Mouse (Mus musculus) lung, postnatal 0 days (tissue): Measurements from ENCODE around the gene Slc16a11. TPM values are rescaled to one million over a fixed set of nuclear protein-coding genes. Genes with fewer than 3 reads are reported as not detected.

Source experiments
- ATAC-seq: fragments of 200-750 bp; cut with Nextera tagmentation; 2 replicates; pipeline ENCODE4 v1.8.0; 2017; ENCODE audit warnings: moderate library complexity
- DNase-seq: peaks from one replicate; pipeline ENCODE4 v3.0.0-alpha.2; 2016; ENCODE audit warnings: low spot score
- H3K27ac ChIP-seq: fragments of 300-500 bp; sonication (generic); 2 replicates; pipeline ENCODE4 v1.5.1; 2014; ENCODE audit warnings: antibody characterized with exemption, mild to moderate bottlenecking, low read length, mixed read lengths
- H3K27me3 ChIP-seq: fragments of 300-500 bp; sonication (generic); replicated peaks from 2 replicates; pipeline ENCODE4 v1.6.1; 2014; ENCODE audit warnings: low read length, mixed read lengths; ENCODE audit not compliant: insufficient read depth
- H3K36me3 ChIP-seq: fragments of 300-500 bp; sonication (generic); 2 replicates; pipeline ENCODE4 v1.6.1; 2014; ENCODE audit warnings: low read length, mixed read lengths; ENCODE audit not compliant: insufficient read depth
- H3K4me1 ChIP-seq: fragments of 300-500 bp; sonication (generic); 2 replicates; pipeline ENCODE4 v1.6.1; 2014; ENCODE audit warnings: antibody characterized with exemption, low read depth, low read length, mixed read lengths; ENCODE audit not compliant: insufficient read depth
- H3K4me2 ChIP-seq: fragments of 300-500 bp; sonication (generic); replicated peaks from 2 replicates; pipeline ENCODE4 v1.6.1; 2014; ENCODE audit warnings: low read depth, mild to moderate bottlenecking, low read length, moderate library complexity, mixed read lengths
- H3K4me3 ChIP-seq: fragments of 300-500 bp; sonication (generic); 2 replicates; pipeline ENCODE4 v1.5.1; 2014; ENCODE audit warnings: low read depth, low read length
- H3K9ac ChIP-seq: fragments of 300-500 bp; sonication (generic); replicated peaks from 2 replicates; pipeline ENCODE4 v1.6.1; 2014; ENCODE audit warnings: low read depth, mild to moderate bottlenecking
- H3K9me3 ChIP-seq: fragments of 300-500 bp; sonication (generic); 2 replicates; pipeline ENCODE4 v1.6.1; 2016; ENCODE audit warnings: low read length, mixed read lengths
- CTCF ChIP-seq: IDR thresholded peaks from 2 replicates; pipeline ENCODE4 v1.5.1; 2016; ENCODE audit warnings: antibody characterized with exemption, mild to moderate bottlenecking
- EP300 ChIP-seq: IDR thresholded peaks from 2 replicates; pipeline ENCODE4 v1.6.1; 2016; ENCODE audit warnings: antibody characterized with exemption, mild to moderate bottlenecking, control low read depth
- WGBS: fragments of 180-500 bp; shearing (Covaris S2); extraction: QIAGEN DNeasy Blood & Tissue Kit; methylation state at CpG from one replicate; pipeline ENCODE4 v1.1.7; 2014; 5-methylcytosine and 5-hydroxymethylcytosine counted together
- polyA plus RNA-seq: library from polyadenylated mRNA; unstranded; fragments of >200 nt; fragmentation: Nextera tagmentation; extraction: Ambion mirVana; gene quantifications from 2 replicates; pipeline ENCODE4 v1.2.1, GENCODE M21; 2015

Gene Slc16a11
- polyA plus RNA-seq, 1 experiment from 2014 or later: 7.9 TPM

GRCm38 (mm10) chr11:70226602-70226890 is 14.0 kb downstream of the Slc16a11 start:
- WGBS: 10% methylated on average over 18 of the region's 18 CpGs
- Histone ChIP-seq H3K36me3 (no peaks in the 10 kb centered on the region), H3K4me2 (peak overlapping the region; percentile 58), H3K27me3 (peaks cover 11% of the 10 kb centered on the region; the same call in 1 of the 2 replicates), H3K4me3 (peak overlapping the region; percentile 46), H3K4me1 (peaks cover 21% of the 10 kb centered on the region), H3K9ac (peak overlapping the region; percentile 68; the same call in 1 of the 2 replicates), H3K9me3 (no peaks in the 10 kb centered on the region), H3K27ac (peak overlapping the region; percentile 81)
- ATAC-seq (no peak), DNase-seq (peak; percentile 66)
- TF ChIP-seq CTCF (no peak), EP300 (no peak)

GRCm38 (mm10) chr11:70227126-70227525 is 14.6 kb downstream of the Slc16a11 start:
- H3K9me3 ChIP-seq: no peaks in the 10 kb centered on the region
- 25% methylated on average over 5 of the region's 5 CpGs for WGBS
- peak overlapping the region; percentile 46 for H3K4me3 ChIP-seq
- H3K36me3 ChIP-seq: no peaks in the 10 kb centered on the region
- ATAC-seq (no peak), DNase-seq (peak; percentile 25)
- H3K9ac ChIP-seq: peak overlapping the region; percentile 68; the same call in 1 of the 2 replicates
- peaks cover 11% of the 10 kb centered on the region; the same call in 1 of the 2 replicates for H3K27me3 ChIP-seq
- TF ChIP-seq EP300 (no peak), CTCF (no peak)
- peak overlapping the region; percentile 81 for H3K27ac ChIP-seq
- peak overlapping the region; percentile 58 for H3K4me2 ChIP-seq
- peaks cover 18% of the 10 kb centered on the region for H3K4me1 ChIP-seq

GRCm38 (mm10) chr11:70227661-70228245 is 15.2 kb downstream of the Slc16a11 start:
- 52% methylated on average over 4 of the region's 4 CpGs for WGBS
- no peaks in the 10 kb centered on the region for H3K9me3 ChIP-seq
- H3K4me3 ChIP-seq: peak overlapping the region; percentile 46
- peak overlapping the region; percentile 68 for H3K9ac ChIP-seq
- DNase-seq: peak; percentile 45
- H3K27ac ChIP-seq: peak overlapping the region; percentile 93
- ATAC-seq: no peak
- H3K36me3 ChIP-seq: no peaks in the 10 kb centered on the region
- peak overlapping the region; percentile 58 for H3K4me2 ChIP-seq
- peaks cover 18% of the 10 kb centered on the region for H3K4me1 ChIP-seq
- H3K27me3 ChIP-seq: peaks cover 11% of the 10 kb centered on the region; the same call in 1 of the 2 replicates
- no peak for TF ChIP-seq EP300
- TF ChIP-seq CTCF: no peak

- Histone ChIP-seq H3K36me3 (no peaks in the 10 kb centered on the region), H3K4me2 (peak overlapping the region; percentile 58), H3K4me1 (peaks cover 18% of the 10 kb centered on the region), H3K4me3 (peak overlapping the region; percentile 46), H3K9ac (peak overlapping the region; percentile 68), H3K27ac (peak overlapping the region; percentile 93), H3K9me3 (no peaks in the 10 kb centered on the region), H3K27me3 (peaks cover 11% of the 10 kb centered on the region; the same call in 1 of the 2 replicates)
- DNase-seq (peak; percentile 91), ATAC-seq (peak; percentile 45)
- TF ChIP-seq CTCF: no peak
- TF ChIP-seq EP300: no peak
- under 1% methylated on average over 19 of the region's 19 CpGs for WGBS
These were observed 16.3 kb downstream of the Slc16a11 start for GRCm38 (mm10) chr11:70228828-70229227.

- peak; percentile 42 for ATAC-seq
- Histone ChIP-seq H3K9ac (peak within 1 kb of the TSS; percentile 68), H3K9me3 (no peaks in the 10 kb centered on the region), H3K27me3 (peaks cover 11% of the 10 kb centered on the region; the same call in 1 of the 2 replicates), H3K4me3 (peak within 1 kb of the TSS; percentile 46), H3K4me1 (peaks cover 18% of the 10 kb centered on the region), H3K27ac (peak within 1 kb of the TSS; percentile 93), H3K4me2 (peak within 1 kb of the TSS; percentile 58), H3K36me3 (no peaks in the 10 kb centered on the region)
- no peak for TF ChIP-seq CTCF
- no peak for TF ChIP-seq EP300
- WGBS: 2% methylated on average over 39 of the region's 39 CpGs
- peak; percentile 54 for DNase-seq
These were observed 16.9 kb downstream of the Slc16a11 start, which contains the start of gene Bcl6b for GRCm38 (mm10) chr11:70229260-70230010. Gene Bcl6b (minus strand): TSS chr11:70229798.

- H3K36me3 ChIP-seq: no peaks in the 10 kb centered on the region
- under 1% methylated on average over 32 of the region's 32 CpGs for WGBS
- DNase-seq (peak; percentile 90), ATAC-seq (peak; percentile 82)
- no peaks in the 10 kb centered on the region for H3K9me3 ChIP-seq
- peak; percentile 99 for TF ChIP-seq CTCF
- peak; percentile 89 for TF ChIP-seq EP300
- H3K4me2 ChIP-seq: peak overlapping the region; percentile 58
- peaks cover 11% of the 10 kb centered on the region; the same call in 1 of the 2 replicates for H3K27me3 ChIP-seq
- peaks cover 18% of the 10 kb centered on the region for H3K4me1 ChIP-seq
- peak overlapping the region; percentile 46 for H3K4me3 ChIP-seq
- H3K27ac ChIP-seq: peak overlapping the region; percentile 93
- no peak overlapping the region for H3K9ac ChIP-seq
These were observed 17.7 kb downstream of the Slc16a11 start for GRCm38 (mm10) chr11:70230239-70230727.
